Mouse (Mus musculus) cortical plate, adult 2 months (tissue): ENCODE data around the gene Hist1h4f.

Experiments
- CTCF ChIP-seq: fragments of 200-500 bp; IDR thresholded peaks from 2 replicates; pipeline ENCODE4 v1.5.1; 2011; ENCODE audit warnings: mild to moderate bottlenecking, control low read depth, low read length; ENCODE audit not compliant: insufficient read depth; ENCODE audit errors: extremely low read depth
- POLR2A ChIP-seq: fragments of 200-500 bp; IDR thresholded peaks from 2 replicates; pipeline ENCODE4 v1.6.1; 2011; ENCODE audit warnings: mild to moderate bottlenecking, low read length, control low read depth; ENCODE audit not compliant: insufficient read depth; ENCODE audit errors: extremely low read depth

GRCm38 (mm10) chr13:23529480-23530165, 21.8 kb downstream of the Hist1h4f start:
- TF ChIP-seq CTCF (no peak), POLR2A (no peak)
